Mouse (Mus musculus): ENCODE measurements around the gene Gdpd2.

Gdpd2 gene

DNA sequence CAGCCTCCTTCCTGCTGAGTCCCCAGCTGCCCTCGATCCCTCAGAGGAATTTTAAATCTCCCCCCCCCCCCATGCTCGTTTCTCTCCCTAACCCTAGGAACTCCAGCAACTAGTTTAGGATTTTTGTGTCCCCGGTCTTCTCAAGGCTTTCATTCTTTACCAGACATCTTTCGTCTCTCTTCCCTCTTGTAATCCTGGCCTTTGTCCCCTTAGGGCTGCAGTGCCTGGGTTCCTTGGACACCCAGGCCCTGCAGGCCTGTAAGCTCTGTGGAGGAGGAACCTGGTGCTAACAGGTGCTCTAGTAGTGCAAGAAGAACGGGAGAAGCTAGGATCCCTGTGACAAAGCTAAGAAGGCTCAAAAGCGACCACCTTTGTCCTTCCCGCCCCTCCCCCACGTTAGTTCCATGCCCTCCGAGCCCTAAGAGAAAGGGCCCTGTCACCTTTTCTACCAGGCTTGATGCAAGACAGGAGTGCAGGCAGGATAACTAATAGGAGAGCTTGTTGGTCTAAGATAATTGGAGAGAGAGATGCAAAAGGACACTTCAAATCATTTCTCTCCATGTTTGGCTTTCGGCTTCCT is 48.1 kb downstream of the Gdpd2 start:
- DNase-seq (ENCODE audit: low read depth, low spot score): no peak

DNA sequence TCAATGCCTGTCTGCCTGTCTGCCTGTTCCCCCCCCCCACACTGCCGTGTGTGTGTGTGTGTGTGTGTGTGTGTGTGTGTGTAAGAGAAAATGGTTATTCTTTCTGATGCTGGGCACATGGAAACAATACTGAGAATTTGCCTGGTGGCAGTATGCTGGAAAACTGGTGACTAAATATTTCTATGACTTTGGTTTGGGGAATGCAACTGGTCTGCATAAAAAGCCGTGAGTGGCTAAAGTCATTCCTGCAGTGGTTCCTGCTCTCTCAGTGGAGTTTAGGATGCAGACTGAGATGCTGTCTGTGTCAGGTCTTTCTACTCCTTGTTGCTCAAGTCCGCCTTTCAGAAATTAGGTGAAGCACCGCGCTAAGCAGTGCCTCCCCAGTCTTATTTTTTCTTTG is 48.7 kb downstream of the Gdpd2 start:
- no peak for DNase-seq (ENCODE audit: low read depth, low spot score)

All from forelimb bud, embryonic 11.5 days (tissue).